Mouse (Mus musculus) retina, adult 2 months (tissue): ENCODE measurements around the gene 1810055G02Rik.

ENCODE experiments used
- DNase-seq: peaks from one replicate; pipeline ENCODE4 v3.0.0-alpha.2; 2012; ENCODE audit warnings: low read depth, low spot score

Gene 1810055G02Rik

GRCm38 (mm10) chr19:3742716-3743115, 34.6 kb downstream of the 1810055G02Rik start:
- no peak for DNase-seq

- DNase-seq, result no peak
Observed at GRCm38 (mm10) chr19:3743362-3743761, 35.3 kb downstream of the 1810055G02Rik start.

GRCm38 (mm10) chr19:3743851-3744512, 35.9 kb downstream of the 1810055G02Rik start:
- DNase-seq, result no peak

- no peak for DNase-seq
Observed at GRCm38 (mm10) chr19:3752621-3753239, 44.6 kb downstream of the 1810055G02Rik start.

GRCm38 (mm10) chr19:3753240-3753633, 45.1 kb downstream of the 1810055G02Rik start:
- no peak for DNase-seq

- DNase-seq, result no peak
Observed at GRCm38 (mm10) chr19:3753738-3754137, 45.6 kb downstream of the 1810055G02Rik start.

GRCm38 (mm10) chr19:3757861-3758260, 49.8 kb downstream of the 1810055G02Rik start:
- DNase-seq, result no peak

GRCm38 (mm10) chr19:3765221-3765820, 57.2 kb downstream of the 1810055G02Rik start:
- no peak for DNase-seq

GRCm38 (mm10) chr19:3766378-3766777, 58.3 kb downstream of the 1810055G02Rik start:
- DNase-seq, result no peak

GRCm38 (mm10) chr19:3767276-3767780, 59.2 kb downstream of the 1810055G02Rik start, which contains the start of gene Kmt5b:
Gene Kmt5b, plus strand, starts transcription at chr19:3767421.
- no peak for DNase-seq
